8 mouse cellular contexts compared by ENCODE assay signal in the genomic region with DNA sequence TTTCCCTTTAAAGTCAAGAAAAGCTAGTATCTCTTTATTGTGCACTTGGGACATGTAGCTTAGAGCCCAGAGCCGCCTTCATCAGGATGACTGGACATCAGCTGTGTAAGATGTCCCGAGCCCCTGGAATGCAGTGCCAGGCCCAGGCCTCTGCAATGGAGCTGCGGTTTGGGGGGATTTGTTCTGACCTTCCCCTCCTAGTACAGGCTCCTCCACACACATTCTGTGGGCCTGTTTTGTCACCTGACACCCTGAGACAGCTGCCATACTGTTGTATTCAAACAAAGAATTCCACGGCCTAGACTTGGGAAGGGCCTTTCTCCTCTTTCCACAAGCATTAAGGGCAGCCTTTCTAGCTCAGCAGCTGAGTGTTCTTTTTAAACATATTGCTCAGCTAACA. TPM values are rescaled to one million over a fixed set of nuclear protein-coding genes. Genes with fewer than 3 reads are reported as not detected.
DNase-seq lines count a peak whose midpoint lies in the region; ATAC-seq and TF ChIP-seq lines count a peak whose summit lies in the region.
"Had no signal": no experiment of that assay in that cellular context is flagged by ENCODE, and none has a peak within 500 bp of the region (broad histone marks: within the 10 kb centered on the region; RNA-seq: fewer than 3 reads in every experiment).

No protein-coding gene starts in this region.

- no peak for DNase-seq in left cerebral cortex, adult 2 months (ENCODE audit: extremely low spot score in 1 of 2, low spot score in 2 of 2)
- no peak for DNase-seq in left cerebral cortex, adult 9 months (ENCODE audit: low spot score in 2 of 2)
- peak; percentile 51 for DNase-seq in embryonic facial prominence, embryonic 10.5 days (ENCODE audit: low spot score)
- no peak for DNase-seq in hindbrain, embryonic 14.5 days (ENCODE audit: low spot score)
- DNase-seq in cerebellum, adult 9-10 months = no peak
- DNase-seq in liver = no peak
- DNase-seq: kidney, postnatal 25 days had no signal

- H3K9ac ChIP-seq in hindbrain, embryonic 14.5 days = no peak overlapping the region

- intact Hi-C loops in left cerebral cortex, adult 2 months (cut with DNase I) = no loop called here

- no peak overlapping the region for H3K4me3 ChIP-seq in left cerebral cortex, adult 2 months
- no peak overlapping the region for H3K4me3 ChIP-seq in embryonic facial prominence, embryonic 10.5 days
- H3K4me3 ChIP-seq in hindbrain, embryonic 14.5 days (replicated peaks; ENCODE audit: low read length) = no peak overlapping the region
- H3K4me3 ChIP-seq in small intestine, adult 2 months (ENCODE audit: low read depth, low read length) = no peak overlapping the region

- no peak for TF ChIP-seq CTCF in left cerebral cortex, adult 2 months (IDR thresholded peaks at IDR 0.05)
- TF ChIP-seq CTCF in small intestine, adult 2 months (IDR thresholded peaks at IDR 0.05; ENCODE audit: extremely low read depth, insufficient read length, insufficient replicate concordance, low read depth, low read length) = no peak

- peak overlapping the region; percentile 93 for H3K27ac ChIP-seq in left cerebral cortex, adult 2 months
- H3K27ac ChIP-seq in embryonic facial prominence, embryonic 10.5 days (replicated peaks) = peak overlapping the region; percentile 85
- H3K27ac ChIP-seq in hindbrain, embryonic 14.5 days = peak overlapping the region; percentile 26; the same call in 1 of the 2 replicates
- H3K27ac ChIP-seq in small intestine, adult 2 months (ENCODE audit: insufficient read depth, low read depth, low read length) = peak overlapping the region; percentile 78

- H3K36me3 ChIP-seq in embryonic facial prominence, embryonic 10.5 days (replicated peaks) = peaks cover 48% of the 10 kb centered on the region
- peaks cover 34% of the 10 kb centered on the region for H3K36me3 ChIP-seq in hindbrain, embryonic 14.5 days (replicated peaks; ENCODE audit: control insufficient read depth, insufficient read depth)
- peaks cover 57% of the 10 kb centered on the region for H3K36me3 ChIP-seq in small intestine, adult 2 months (ENCODE audit: control insufficient read depth, insufficient read depth, low read length)

- peaks cover 21% of the 10 kb centered on the region for H3K4me1 ChIP-seq in embryonic facial prominence, embryonic 10.5 days
- no peaks in the 10 kb centered on the region for H3K4me1 ChIP-seq in hindbrain, embryonic 14.5 days (replicated peaks; ENCODE audit: control insufficient read depth, insufficient read depth, low read length)
- H3K4me1 ChIP-seq in small intestine, adult 2 months (ENCODE audit: control insufficient read depth, insufficient read depth, insufficient read length, low read length) = peaks cover 5% of the 10 kb centered on the region

- H3K4me2 ChIP-seq in hindbrain, embryonic 14.5 days (replicated peaks) = no peak overlapping the region

- 42% methylated on average over 4 of the region's 4 CpGs for WGBS in embryonic facial prominence, embryonic 10.5 days
- WGBS in hindbrain, embryonic 14.5 days = 46% methylated on average over 4 of the region's 4 CpGs
- 83% methylated on average over 4 of the region's 4 CpGs for WGBS in small intestine, adult 2 months

- no peak for ATAC-seq in hindbrain, embryonic 14.5 days (ENCODE audit: low FRiP score)

- TF ChIP-seq POLR2A in small intestine, adult 2 months (IDR thresholded peaks at IDR 0.05; ENCODE audit: low read depth, low read length) = no peak

- no peaks in the 10 kb centered on the region for H3K9me3 ChIP-seq in embryonic facial prominence, embryonic 10.5 days
- H3K9me3 ChIP-seq in hindbrain, embryonic 14.5 days (ENCODE audit: control insufficient read depth, low read length) = no peaks in the 10 kb centered on the region

- H3K27me3 ChIP-seq in embryonic facial prominence, embryonic 10.5 days (replicated peaks; ENCODE audit: low read depth, poor library complexity, severe bottlenecking) = no peaks in the 10 kb centered on the region
- no peaks in the 10 kb centered on the region for H3K27me3 ChIP-seq in hindbrain, embryonic 14.5 days (ENCODE audit: control insufficient read depth, insufficient read depth, low read length)
- no peaks in the 10 kb centered on the region for H3K27me3 ChIP-seq in small intestine, adult 2 months (ENCODE audit: control insufficient read depth, insufficient read depth, low read length)

RNA-seq across cellular contexts. Expression of gene Otulin, which starts 35.5 kb away (rescaled TPM):
- total RNA-seq in left cerebral cortex, adult 2 months (2021) = 10 to 100 TPM; 18.8 to 21.4 TPM
- 26.4 and 27.7 TPM in 2 replicates for polyA plus RNA-seq in embryonic facial prominence, embryonic 10.5 days (2016; fragmentation: Nextera tagmentation; extraction: Ambion mirVana)
- polyA plus RNA-seq in hindbrain, embryonic 14.5 days (2014; fragmentation: Nextera tagmentation; extraction: Ambion mirVana) = 30.0 and 31.4 TPM in 2 replicates
- 14.4 and 31.8 TPM in 2 replicates for polyA plus RNA-seq in small intestine, adult 2 months (2012; rRNA removed)

Comparison
In these comparisons a context has a peak if more than half of its experiments do, and no peak if none do; other contexts are left out.
1. H3K27ac ChIP-seq: peak in every context shown above with its lines; median percentile 93 in left cerebral cortex, adult 2 months; 85 in embryonic facial prominence, embryonic 10.5 days; 78 in small intestine, adult 2 months; 26 in hindbrain, embryonic 14.5 days.